Mouse (Mus musculus): Measurements from ENCODE around the gene Nin. TPM values are rescaled to one million over a fixed set of nuclear protein-coding genes. Genes with fewer than 3 reads are reported as not detected.
A peak's percentile ranks its signal among the peaks of the same experiment; 100 is the strongest.

The Nin gene
- polyA plus RNA-seq, 1 experiment from 2014 or later, result 45.3 TPM

DNA sequence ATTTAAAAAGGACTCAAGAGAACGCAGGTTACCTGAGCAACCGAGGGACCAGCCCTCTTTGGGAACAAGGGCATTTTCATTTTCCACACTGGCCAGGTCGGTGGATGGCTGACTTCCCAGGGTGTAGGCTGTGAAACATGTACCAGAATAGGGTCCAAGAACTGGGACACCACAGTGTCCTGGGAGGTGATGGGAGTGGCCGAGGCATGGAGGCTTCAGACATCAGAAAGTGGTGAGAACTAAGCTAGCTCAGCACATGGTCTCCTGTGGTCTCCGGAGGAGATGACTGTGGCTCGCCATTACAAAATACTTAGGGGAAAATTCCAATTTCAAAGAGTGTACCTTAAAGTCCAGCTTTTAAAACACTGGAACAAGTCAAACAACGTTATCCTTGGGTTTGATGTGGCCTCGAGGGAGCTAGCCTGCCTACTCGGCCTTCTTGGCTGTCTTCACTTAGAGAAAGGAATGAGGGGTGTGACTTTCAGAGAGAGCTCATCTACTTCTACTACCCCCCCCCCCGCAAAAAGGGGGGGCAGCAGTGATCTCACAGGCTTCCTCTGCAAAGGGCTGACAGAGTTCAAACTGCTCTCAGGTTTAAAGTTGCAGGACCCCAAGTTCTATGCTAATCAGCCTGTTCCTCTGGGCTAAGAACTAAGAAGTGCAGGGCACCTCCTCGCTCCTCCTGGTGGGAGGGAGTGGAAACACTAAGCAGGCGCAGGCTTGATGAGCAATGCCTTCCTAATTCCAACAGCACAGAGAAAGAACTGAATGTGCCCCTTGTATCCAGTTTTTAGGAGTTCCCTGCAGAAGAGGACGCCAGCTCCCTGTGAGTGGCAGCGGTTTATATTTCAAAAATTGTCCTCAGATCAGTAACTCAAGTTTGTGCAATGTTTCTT is 54.3 kb downstream of the Nin start:
- WGBS, result 69% methylated on average over 14 of the region's 14 CpGs
- no peaks in the 10 kb centered on the region for H3K9me3 ChIP-seq (ENCODE audit: control insufficient read depth, low read length)

GRCm38 (mm10) chr12:70050699-70051098 is 62.8 kb downstream of the Nin start:
- H3K4me3 ChIP-seq (replicated peaks; ENCODE audit: low read length), result no peak overlapping the region
- H3K27ac ChIP-seq (ENCODE audit: low read length), result no peak overlapping the region; the same call in none of the 2 replicates
- H3K9me3 ChIP-seq (ENCODE audit: control insufficient read depth, low read length), result no peaks in the 10 kb centered on the region
- peaks cover 21% of the 10 kb centered on the region for H3K36me3 ChIP-seq (ENCODE audit: control insufficient read depth, insufficient read depth)
- no peak for ATAC-seq
- peaks cover 9% of the 10 kb centered on the region for H3K4me1 ChIP-seq (replicated peaks; ENCODE audit: control insufficient read depth, insufficient read depth, low read length)
- no peaks in the 10 kb centered on the region for H3K27me3 ChIP-seq (replicated peaks; ENCODE audit: control insufficient read depth, insufficient read depth, low read length)
- no peak overlapping the region for H3K4me2 ChIP-seq (ENCODE audit: low read length)
- WGBS, result 71% methylated on average over 7 of the region's 7 CpGs
- H3K9ac ChIP-seq (replicated peaks; ENCODE audit: low read depth, low read length), result no peak overlapping the region

More for the DNA sequence above, 54.3 kb downstream of the Nin start:
- H3K27ac ChIP-seq (ENCODE audit: low read length), result peak overlapping the region; percentile 53
- no peak overlapping the region for H3K4me3 ChIP-seq (replicated peaks; ENCODE audit: low read length)
- H3K27me3 ChIP-seq (replicated peaks; ENCODE audit: control insufficient read depth, insufficient read depth, low read length), result no peaks in the 10 kb centered on the region
- H3K9ac ChIP-seq (replicated peaks; ENCODE audit: low read depth, low read length), result no peak overlapping the region
- H3K4me1 ChIP-seq (replicated peaks; ENCODE audit: control insufficient read depth, insufficient read depth, low read length), result peaks cover 7% of the 10 kb centered on the region
- no peak overlapping the region for H3K4me2 ChIP-seq (ENCODE audit: low read length)
- peaks cover 5% of the 10 kb centered on the region for H3K36me3 ChIP-seq (ENCODE audit: control insufficient read depth, insufficient read depth)
- ATAC-seq, result no peak

DNA sequence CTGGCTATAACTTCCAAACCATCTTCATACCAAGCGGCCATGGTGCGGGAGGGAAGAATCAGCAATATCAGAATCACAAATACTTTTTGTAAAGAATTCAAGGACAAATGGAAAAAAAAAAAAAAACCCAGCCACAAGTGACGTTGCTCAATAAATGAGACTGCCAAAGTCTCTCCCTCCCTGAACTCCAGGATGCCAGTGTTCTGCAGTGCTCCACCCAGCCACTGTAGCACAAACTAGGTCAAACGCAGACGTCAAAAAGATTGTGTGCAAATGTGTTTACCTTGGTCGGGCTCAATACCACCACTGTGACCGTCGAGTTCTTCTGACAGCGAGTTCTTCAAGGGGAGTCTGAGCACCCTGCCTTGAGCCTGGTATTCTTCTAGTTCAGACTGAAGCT is 64.8 kb downstream of the Nin start:
- Histone ChIP-seq H3K9me3 (ENCODE audit: control insufficient read depth, low read length) (no peaks in the 10 kb centered on the region), H3K4me1 (replicated peaks; ENCODE audit: control insufficient read depth, insufficient read depth, low read length) (peaks cover 7% of the 10 kb centered on the region), H3K4me3 (replicated peaks; ENCODE audit: low read length) (no peak overlapping the region), H3K36me3 (ENCODE audit: control insufficient read depth, insufficient read depth) (peaks cover 22% of the 10 kb centered on the region), H3K9ac (replicated peaks; ENCODE audit: low read depth, low read length) (no peak overlapping the region), H3K4me2 (ENCODE audit: low read length) (no peak overlapping the region), H3K27me3 (replicated peaks; ENCODE audit: control insufficient read depth, insufficient read depth, low read length) (no peaks in the 10 kb centered on the region), H3K27ac (ENCODE audit: low read length) (no peak overlapping the region)
- WGBS, result 86% methylated on average over 9 of the region's 9 CpGs
- ATAC-seq, result no peak

GRCm38 (mm10) chr12:70047281-70047680 is 66.2 kb downstream of the Nin start:
- 80% methylated on average over 7 of the region's 7 CpGs for WGBS
- Histone ChIP-seq H3K4me3 (replicated peaks; ENCODE audit: low read length) (no peak overlapping the region), H3K9ac (replicated peaks; ENCODE audit: low read depth, low read length) (no peak overlapping the region), H3K27ac (ENCODE audit: low read length) (no peak overlapping the region), H3K27me3 (replicated peaks; ENCODE audit: control insufficient read depth, insufficient read depth, low read length) (no peaks in the 10 kb centered on the region), H3K9me3 (ENCODE audit: control insufficient read depth, low read length) (no peaks in the 10 kb centered on the region), H3K4me1 (replicated peaks; ENCODE audit: control insufficient read depth, insufficient read depth, low read length) (0 out of 2 replicates have a peak, but pooled peaks cover 2% of the 10 kb centered on the region), H3K36me3 (ENCODE audit: control insufficient read depth, insufficient read depth) (peaks cover 20% of the 10 kb centered on the region), H3K4me2 (ENCODE audit: low read length) (no peak overlapping the region)
- ATAC-seq, result no peak

DNA sequence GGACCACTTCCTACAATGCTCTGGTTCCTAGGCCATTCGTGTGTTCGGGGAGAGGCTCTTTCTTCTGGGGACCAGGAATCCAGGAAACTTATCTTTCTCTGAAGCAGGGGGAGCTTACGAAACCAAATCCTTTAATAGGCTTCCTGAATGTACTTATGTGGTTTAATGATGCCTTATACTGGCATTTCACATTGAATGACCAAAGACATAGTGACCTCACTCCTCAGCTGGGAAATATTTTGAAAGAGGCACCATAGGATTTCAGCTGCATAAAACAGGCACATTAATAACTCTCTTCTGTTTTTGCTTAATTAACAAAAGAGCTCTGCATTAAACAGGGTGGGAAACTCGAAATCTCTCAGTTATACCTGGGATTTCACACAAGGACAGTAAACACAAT is 69.2 kb downstream of the Nin start:
- no peak overlapping the region for H3K4me3 ChIP-seq (replicated peaks; ENCODE audit: low read length)
- H3K9ac ChIP-seq (replicated peaks; ENCODE audit: low read depth, low read length), result no peak overlapping the region
- H3K4me2 ChIP-seq (ENCODE audit: low read length), result no peak overlapping the region
- no peaks in the 10 kb centered on the region for H3K9me3 ChIP-seq (ENCODE audit: control insufficient read depth, low read length)
- no peak for ATAC-seq
- 0 out of 2 replicates have a peak, but pooled peaks cover 5% of the 10 kb centered on the region for H3K4me1 ChIP-seq (replicated peaks; ENCODE audit: control insufficient read depth, insufficient read depth, low read length)
- peaks cover 27% of the 10 kb centered on the region for H3K36me3 ChIP-seq (ENCODE audit: control insufficient read depth, insufficient read depth)
- no peaks in the 10 kb centered on the region for H3K27me3 ChIP-seq (replicated peaks; ENCODE audit: control insufficient read depth, insufficient read depth, low read length)
- no peak overlapping the region for H3K27ac ChIP-seq (ENCODE audit: low read length)
- 49% methylated on average over 4 of the region's 4 CpGs for WGBS

- H3K36me3 ChIP-seq (ENCODE audit: control insufficient read depth, insufficient read depth), result peaks cover 24% of the 10 kb centered on the region
- no peak overlapping the region for H3K9ac ChIP-seq (replicated peaks; ENCODE audit: low read depth, low read length)
- no peak overlapping the region for H3K27ac ChIP-seq (ENCODE audit: low read length)
- 86% methylated on average over 13 of the region's 13 CpGs for WGBS
- no peak overlapping the region for H3K4me2 ChIP-seq (ENCODE audit: low read length)
- no peaks in the 10 kb centered on the region for H3K27me3 ChIP-seq (replicated peaks; ENCODE audit: control insufficient read depth, insufficient read depth, low read length)
- H3K4me1 ChIP-seq (replicated peaks; ENCODE audit: control insufficient read depth, insufficient read depth, low read length), result 0 out of 2 replicates have a peak, but pooled peaks cover 5% of the 10 kb centered on the region
- peak; percentile 30; the same call in 1 of the 2 replicates for ATAC-seq
- H3K9me3 ChIP-seq (ENCODE audit: control insufficient read depth, low read length), result no peaks in the 10 kb centered on the region
- no peak overlapping the region for H3K4me3 ChIP-seq (replicated peaks; ENCODE audit: low read length)
Measured at GRCm38 (mm10) chr12:70043421-70043820, 70.1 kb downstream of the Nin start.

DNA sequence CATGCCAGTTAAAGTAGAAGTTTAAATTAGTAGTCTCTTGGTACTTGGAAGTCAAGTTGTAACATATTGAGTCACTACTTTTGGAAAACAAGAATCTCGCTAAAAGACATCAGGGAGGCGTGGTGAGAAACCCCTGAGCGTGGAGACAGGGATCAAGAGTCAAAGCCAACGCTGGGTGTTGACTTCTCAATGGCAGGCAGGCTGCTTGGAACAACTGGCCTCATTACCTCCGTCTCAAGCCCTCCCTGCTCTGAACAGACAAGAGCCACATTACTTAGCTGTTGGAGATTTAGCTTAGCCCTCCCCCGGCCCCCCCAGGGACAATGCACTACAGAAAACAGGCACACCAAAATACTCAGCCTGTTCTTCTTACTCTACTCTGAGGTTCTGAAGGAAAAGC is 72.5 kb downstream of the Nin start:
- peak; percentile 39; the same call in 1 of the 2 replicates for ATAC-seq
- no peak overlapping the region for H3K9ac ChIP-seq (replicated peaks; ENCODE audit: low read depth, low read length)
- H3K4me1 ChIP-seq (replicated peaks; ENCODE audit: control insufficient read depth, insufficient read depth, low read length), result peaks cover 12% of the 10 kb centered on the region; the same call in 1 of the 2 replicates
- H3K4me2 ChIP-seq (ENCODE audit: low read length), result no peak overlapping the region
- peaks cover 28% of the 10 kb centered on the region for H3K36me3 ChIP-seq (ENCODE audit: control insufficient read depth, insufficient read depth)
- no peak overlapping the region for H3K4me3 ChIP-seq (replicated peaks; ENCODE audit: low read length)
- no peak overlapping the region; the same call in 1 of the 2 replicates for H3K27ac ChIP-seq (ENCODE audit: low read length)
- 52% methylated on average over 6 of the region's 6 CpGs for WGBS
- H3K9me3 ChIP-seq (ENCODE audit: control insufficient read depth, low read length), result no peaks in the 10 kb centered on the region
- H3K27me3 ChIP-seq (replicated peaks; ENCODE audit: control insufficient read depth, insufficient read depth, low read length), result no peaks in the 10 kb centered on the region

DNA sequence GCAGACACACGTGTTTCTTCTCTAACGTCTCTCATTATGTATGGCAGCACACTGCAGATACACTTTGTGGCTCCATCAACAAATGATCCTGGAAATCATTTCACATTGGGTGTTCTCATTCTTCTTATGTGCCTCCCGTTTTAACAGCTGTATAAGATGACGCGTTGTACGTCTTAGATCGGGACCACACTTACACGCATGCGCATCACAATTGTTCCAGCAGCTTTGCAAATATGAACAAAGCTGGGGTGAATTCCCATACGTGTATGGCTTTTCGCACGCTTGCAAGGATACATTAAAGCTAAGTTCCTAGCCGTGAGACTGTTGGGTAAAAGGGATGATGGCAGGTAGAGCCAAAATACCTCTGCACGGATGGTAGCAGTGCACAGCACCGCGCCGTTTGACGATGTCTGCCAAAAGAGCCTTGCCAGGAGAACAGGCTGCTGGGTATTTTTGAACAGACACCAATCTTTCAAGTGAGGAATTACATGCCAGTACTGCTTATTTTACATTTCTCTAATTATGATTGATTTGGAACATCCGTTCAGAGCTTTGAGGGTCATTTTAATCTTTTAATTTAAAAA is 76.7 kb downstream of the Nin start:
- Histone ChIP-seq H3K4me2 (ENCODE audit: low read length) (no peak overlapping the region), H3K4me3 (replicated peaks; ENCODE audit: low read length) (no peak overlapping the region), H3K36me3 (ENCODE audit: control insufficient read depth, insufficient read depth) (peaks cover 28% of the 10 kb centered on the region), H3K4me1 (replicated peaks; ENCODE audit: control insufficient read depth, insufficient read depth, low read length) (peaks cover 7% of the 10 kb centered on the region; the same call in 1 of the 2 replicates), H3K9me3 (ENCODE audit: control insufficient read depth, low read length) (no peaks in the 10 kb centered on the region), H3K9ac (replicated peaks; ENCODE audit: low read depth, low read length) (no peak overlapping the region), H3K27ac (ENCODE audit: low read length) (peak overlapping the region; percentile 52), H3K27me3 (replicated peaks; ENCODE audit: control insufficient read depth, insufficient read depth, low read length) (no peaks in the 10 kb centered on the region)
- WGBS, result 74% methylated on average over 19 of the region's 19 CpGs
- peak; percentile 72 for ATAC-seq

DNA sequence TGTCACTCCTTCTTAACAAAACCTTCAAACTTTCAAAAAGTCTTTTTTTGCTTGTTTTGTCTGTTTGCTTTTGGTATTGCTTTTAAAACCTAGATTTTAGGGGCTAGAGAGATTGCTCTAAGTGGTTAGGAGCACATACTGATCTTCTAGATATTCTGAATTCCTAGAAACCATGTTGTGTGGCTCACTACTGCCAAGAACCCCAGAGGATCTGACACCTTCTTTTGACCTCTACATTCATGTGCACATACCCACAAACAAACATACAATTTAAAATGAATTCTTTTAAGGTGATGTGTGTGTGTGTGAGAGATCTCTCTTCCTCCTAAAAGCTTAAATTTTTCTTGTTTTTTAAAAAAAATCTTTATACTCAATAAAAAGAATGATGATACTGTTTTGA is 87.3 kb downstream of the Nin start:
- Histone ChIP-seq H3K36me3 (ENCODE audit: control insufficient read depth, insufficient read depth) (peaks cover 43% of the 10 kb centered on the region), H3K27ac (ENCODE audit: low read length) (no peak overlapping the region), H3K9me3 (ENCODE audit: control insufficient read depth, low read length) (no peaks in the 10 kb centered on the region), H3K4me3 (replicated peaks; ENCODE audit: low read length) (no peak overlapping the region), H3K9ac (replicated peaks; ENCODE audit: low read depth, low read length) (no peak overlapping the region), H3K4me1 (replicated peaks; ENCODE audit: control insufficient read depth, insufficient read depth, low read length) (no peaks in the 10 kb centered on the region), H3K4me2 (ENCODE audit: low read length) (no peak overlapping the region), H3K27me3 (replicated peaks; ENCODE audit: control insufficient read depth, insufficient read depth, low read length) (no peaks in the 10 kb centered on the region)
- no peak for ATAC-seq
